Mouse (Mus musculus): ENCODE data around the gene Gm20388.

DNA sequence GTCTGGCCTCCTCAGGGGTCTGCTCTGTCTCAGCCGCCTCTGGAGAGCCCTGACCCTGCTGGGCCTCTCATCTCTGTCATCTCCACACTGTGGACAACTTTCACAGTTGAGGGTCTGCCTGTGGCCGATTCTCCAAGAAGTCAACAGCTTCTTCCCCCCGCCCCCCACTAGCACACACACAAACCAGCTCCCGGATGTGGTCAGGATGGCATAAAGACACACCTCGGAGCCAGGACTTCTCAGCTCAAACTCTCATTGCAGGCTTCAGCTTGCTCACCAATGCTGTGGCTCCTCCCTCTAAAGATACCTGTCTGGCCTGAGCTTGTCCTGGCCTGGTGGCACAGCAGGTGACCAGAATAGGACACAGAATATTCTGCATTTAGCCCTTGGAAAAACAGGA is 977.4 kb downstream of the Gm20388 start:
- TF ChIP-seq POLR2A (IDR thresholded peaks at IDR 0.05; ENCODE audit: borderline replicate concordance, control insufficient read depth, low read depth, low read length) (no peak), CTCF (IDR thresholded peaks at IDR 0.05; ENCODE audit: control insufficient read depth, insufficient read depth, low read length) (no peak)

All from bone marrow, adult 2 months (tissue).